Mouse (Mus musculus): ENCODE results near the gene Pik3r4. TPM values are rescaled to one million over a fixed set of nuclear protein-coding genes. Genes with fewer than 3 reads are reported as not detected.

Pik3r4 gene
- 14.8 TPM for polyA plus RNA-seq (2014; fragmentation: Illumina TruSeq; extraction: RNeasy Lipid Tissue Mini Kit (QIAGEN cat#74804); ENCODE audit: low read depth, low replicate concordance)

GRCm38 (mm10) chr9:105642460-105643371 lies at the start of gene Pik3r4:
TSS of gene Pik3r4 (plus strand) at chr9:105642978.

Other genes with a start within 250 kb of the Pik3r4 start
- 20.6 TPM for gene Aste1, start 247.6 kb upstream of the Pik3r4 start, polyA plus RNA-seq (2014; fragmentation: Illumina TruSeq; extraction: RNeasy Lipid Tissue Mini Kit (QIAGEN cat#74804); ENCODE audit: low read depth, low replicate concordance)
- 1.3 TPM for gene Nek11, start 247.5 kb upstream of the Pik3r4 start, polyA plus RNA-seq (2014; fragmentation: Illumina TruSeq; extraction: RNeasy Lipid Tissue Mini Kit (QIAGEN cat#74804); ENCODE audit: low read depth, low replicate concordance)
- gene Atp2c1, start 115.7 kb upstream of the Pik3r4 start, polyA plus RNA-seq (2014; fragmentation: Illumina TruSeq; extraction: RNeasy Lipid Tissue Mini Kit (QIAGEN cat#74804); ENCODE audit: low read depth, low replicate concordance), result 169 TPM
- not detected for gene Col6a6, start 185.2 kb downstream of the Pik3r4 start, polyA plus RNA-seq (2014; fragmentation: Illumina TruSeq; extraction: RNeasy Lipid Tissue Mini Kit (QIAGEN cat#74804); ENCODE audit: low read depth, low replicate concordance)